8 mouse cellular contexts compared by ENCODE assay signal in the genomic region with DNA sequence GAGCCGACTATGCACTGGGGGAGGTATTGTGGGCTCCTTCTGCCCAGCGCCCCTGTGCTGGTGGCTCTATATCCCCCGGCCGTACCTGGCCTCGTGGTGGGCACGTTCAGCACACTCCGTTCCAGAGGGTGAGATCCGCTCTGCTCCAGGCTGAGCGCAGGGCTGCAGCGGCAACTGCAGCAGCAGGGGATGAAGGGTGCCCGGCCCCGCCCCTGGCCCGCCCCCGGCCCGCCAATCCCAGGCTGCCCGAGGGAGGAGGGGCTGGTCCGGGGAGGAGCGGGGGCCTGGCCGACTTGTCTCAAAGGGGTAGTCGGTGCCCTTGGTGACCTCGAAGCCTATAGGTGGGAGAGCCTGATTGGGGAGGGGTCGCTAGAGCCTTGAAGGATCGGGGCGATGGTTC. TPM values are rescaled to one million over a fixed set of nuclear protein-coding genes. Genes with fewer than 3 reads are reported as not detected.
DNase-seq lines count a peak whose midpoint lies in the region; ATAC-seq and TF ChIP-seq lines count a peak whose summit lies in the region.

No protein-coding gene starts in this region.

- H3K27me3 ChIP-seq in lung, embryonic 14.5 days (ENCODE audit: insufficient read depth, low read length): peaks cover 21% of the 10 kb centered on the region

- under 1% methylated on average over 24 of the region's 24 CpGs for WGBS in lung, embryonic 14.5 days

- peak; percentile 94 for ATAC-seq in lung, embryonic 14.5 days (ENCODE audit: insufficient read depth)

- no peak overlapping the region for H3K27ac ChIP-seq in lung, embryonic 14.5 days (ENCODE audit: low read depth)

- H3K4me1 ChIP-seq in lung, embryonic 14.5 days (ENCODE audit: insufficient read depth): peaks cover 12% of the 10 kb centered on the region; the same call in 1 of the 2 replicates

- H3K4me3 ChIP-seq in lung, embryonic 14.5 days (ENCODE audit: low read depth, low read length): peak overlapping the region; percentile 43

- TF ChIP-seq CTCF in lung, embryonic 14.5 days (IDR thresholded peaks at IDR 0.05; ENCODE audit: low read depth): no peak

- H3K4me2 ChIP-seq in lung, embryonic 14.5 days: peak overlapping the region; percentile 86

- peak overlapping the region; percentile 34 for H3K9ac ChIP-seq in lung, embryonic 14.5 days

- peak; percentile 63 for DNase-seq in adrenal gland, postnatal 14 days
- no peak for DNase-seq in adrenal gland, adult 8-10 months
- DNase-seq in embryo, embryonic 10.5 days (ENCODE audit: low spot score): peak; percentile 86
- DNase-seq in heart, adult 18-20 months: peak; percentile 77 to 78
- DNase-seq in kidney, adult 11 months: peak; percentile 57
- DNase-seq in lung, embryonic 14.5 days: peak; percentile 78
- peak; percentile 21 to 28 for DNase-seq in right cerebral cortex, adult 2 months (ENCODE audit: low spot score in 2 of 2)
- DNase-seq in spleen, postnatal 36 days (ENCODE audit: low spot score in 2 of 2): no peak

- no peaks in the 10 kb centered on the region for H3K9me3 ChIP-seq in lung, embryonic 14.5 days (ENCODE audit: low read depth, low read length)

- no peaks in the 10 kb centered on the region for H3K36me3 ChIP-seq in lung, embryonic 14.5 days (ENCODE audit: insufficient read depth)

RNA-seq across cellular contexts. Expression of a gene that starts 2.1 kb away (rescaled TPM):
- total RNA-seq in adrenal gland, postnatal 14 days (2021): 4.9 and 85.2 TPM in 2 replicates
- total RNA-seq in adrenal gland, adult 8-10 months (2022): 1 to 10 TPM in 1 of 4 experiments, under 1 TPM in 3; 0.31 to 2.2 (median 0.74) TPM
- 10 to 100 TPM; 48.3 to 61.0 TPM for total RNA-seq in heart, adult 18-20 months (2021)
- 3.6 and 4.8 TPM in 2 replicates for polyA plus RNA-seq in lung, embryonic 14.5 days (2014; fragmentation: Nextera tagmentation; extraction: Ambion mirVana)

RNA-seq across cellular contexts. Expression of a gene that starts 12.3 kb away (rescaled TPM):
- total RNA-seq in adrenal gland, postnatal 14 days (2021): 0.34 and 0.41 TPM in 2 replicates
- under 1 TPM in 1 of 4 experiments, not detected in 3; 0.74 TPM for total RNA-seq in adrenal gland, adult 8-10 months (2022)
- not detected for total RNA-seq in heart, adult 18-20 months (2021)
- polyA plus RNA-seq in lung, embryonic 14.5 days (2014; fragmentation: Nextera tagmentation; extraction: Ambion mirVana): 0.72 and 0.89 TPM in 2 replicates

RNA-seq across cellular contexts. Expression of a gene that starts 32.1 kb away (rescaled TPM):
- total RNA-seq in adrenal gland, postnatal 14 days (2021): 249 and 284 TPM in 2 replicates
- total RNA-seq in adrenal gland, adult 8-10 months (2022): 100 to 1,000 TPM; 229 to 382 (median 295) TPM
- total RNA-seq in heart, adult 18-20 months (2021): 100 to 1,000 TPM; 241 to 253 TPM
- polyA plus RNA-seq in lung, embryonic 14.5 days (2014; fragmentation: Nextera tagmentation; extraction: Ambion mirVana): 408 and 419 TPM in 2 replicates

RNA-seq across cellular contexts. Expression of a gene that starts 43.1 kb away (rescaled TPM):
- total RNA-seq in adrenal gland, postnatal 14 days (2021): 22.8 and 25.9 TPM in 2 replicates
- 10 to 100 TPM; 25.0 to 41.2 (median 29.8) TPM for total RNA-seq in adrenal gland, adult 8-10 months (2022)
- 10 to 100 TPM; 14.7 to 16.5 TPM for total RNA-seq in heart, adult 18-20 months (2021)
- polyA plus RNA-seq in lung, embryonic 14.5 days (2014; fragmentation: Nextera tagmentation; extraction: Ambion mirVana): 16.7 and 22.1 TPM in 2 replicates

RNA-seq across cellular contexts. Expression of a gene that starts 58.2 kb away (rescaled TPM):
- 8.3 and 8.7 TPM in 2 replicates for total RNA-seq in adrenal gland, postnatal 14 days (2021)
- 1 to 10 TPM; 5.0 to 7.7 (median 6.2) TPM for total RNA-seq in adrenal gland, adult 8-10 months (2022)
- total RNA-seq in heart, adult 18-20 months (2021): 10 to 100 TPM; 20.4 to 22.9 TPM
- 5.1 and 5.3 TPM in 2 replicates for polyA plus RNA-seq in lung, embryonic 14.5 days (2014; fragmentation: Nextera tagmentation; extraction: Ambion mirVana)

Comparison
In these comparisons a context has a peak if more than half of its experiments do, and no peak if none do; other contexts are left out.
1. DNase-seq: peak in adrenal gland, postnatal 14 days (single experiment), embryo, embryonic 10.5 days (single experiment), heart, adult 18-20 months (2 of 2), kidney, adult 11 months (single experiment), lung, embryonic 14.5 days (single experiment) and right cerebral cortex, adult 2 months (2 of 2); none in adrenal gland, adult 8-10 months (single experiment) and spleen, postnatal 36 days (0 of 2).